Mouse (Mus musculus) kidney, embryonic 16.5 days (tissue): ENCODE data around the gene Aym1. TPM values are rescaled to one million over a fixed set of nuclear protein-coding genes. Genes with fewer than 3 reads are reported as not detected.

Experiments
- ATAC-seq: fragments of 200-750 bp; cut with Nextera tagmentation; 2 replicates; pipeline ENCODE4 v1.8.0; 2017; ENCODE audit warnings: moderate TSS enrichment; ENCODE audit not compliant: low FRiP score, low TSS enrichment
- H3K27ac ChIP-seq: fragments of 300-500 bp; sonication (generic); 2 replicates; pipeline ENCODE4 v1.5.1; 2014; ENCODE audit warnings: low read length
- H3K27me3 ChIP-seq: fragments of 300-500 bp; sonication (generic); 2 replicates; pipeline ENCODE4 v1.6.1; 2014; ENCODE audit warnings: low read length, control low read depth, mixed read lengths; ENCODE audit not compliant: insufficient read depth
- H3K36me3 ChIP-seq: fragments of 300-500 bp; sonication (generic); 2 replicates; pipeline ENCODE4 v1.6.1; 2014; ENCODE audit warnings: low read length, control low read depth, mixed read lengths; ENCODE audit not compliant: insufficient read depth
- H3K4me1 ChIP-seq: fragments of 300-500 bp; sonication (generic); 2 replicates; pipeline ENCODE4 v1.6.1; 2014; ENCODE audit warnings: low read length, control low read depth, mixed read lengths; ENCODE audit not compliant: insufficient read depth
- H3K4me2 ChIP-seq: fragments of 300-500 bp; sonication (generic); replicated peaks from 2 replicates; pipeline ENCODE4 v1.6.1; 2014; ENCODE audit warnings: low read depth, low read length
- H3K4me3 ChIP-seq: fragments of 300-500 bp; sonication (generic); 2 replicates; pipeline ENCODE4 v1.5.1; 2014; ENCODE audit warnings: mild to moderate bottlenecking, low read length
- H3K9ac ChIP-seq: fragments of 300-500 bp; sonication (generic); replicated peaks from 2 replicates; pipeline ENCODE4 v1.6.1; 2014; ENCODE audit warnings: low read length
- H3K9me3 ChIP-seq: fragments of 300-500 bp; sonication (generic); 2 replicates; pipeline ENCODE4 v1.6.1; 2016; ENCODE audit warnings: low read length, control low read depth
- WGBS: fragments of 180-500 bp; shearing (Covaris S2); extraction: QIAGEN DNeasy Blood & Tissue Kit; methylation state at CpG from one replicate; pipeline ENCODE4 v1.1.7; 2014; 5-methylcytosine and 5-hydroxymethylcytosine counted together
- polyA plus RNA-seq: library from polyadenylated mRNA; unstranded; fragments of >200 nt; fragmentation: Nextera tagmentation; extraction: Ambion mirVana; gene quantifications from 2 replicates; pipeline ENCODE4 v1.2.1, GENCODE M21; 2015

Aym1 gene
- polyA plus RNA-seq, 1 experiment from 2014 or later: not detected

DNA sequence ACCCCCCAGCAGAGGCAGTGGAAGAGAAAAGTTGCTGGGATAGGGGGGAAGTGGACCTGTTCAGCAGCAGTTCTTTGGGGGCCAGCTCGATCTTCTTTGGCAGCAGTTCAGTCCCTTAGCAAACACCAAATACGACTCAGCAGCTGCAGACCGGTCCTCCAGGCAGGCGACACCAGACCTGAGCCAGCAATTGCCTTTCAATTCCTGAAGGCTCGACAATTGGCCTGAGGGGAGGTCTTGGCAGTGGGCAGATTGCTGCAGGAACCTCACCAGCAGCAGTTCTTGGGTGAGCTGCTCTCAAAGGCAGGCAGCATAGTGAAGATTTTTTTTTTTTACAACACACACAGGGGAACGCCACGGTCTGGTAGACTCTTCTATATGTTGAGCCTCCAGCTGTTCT is 7.3 kb upstream of the Aym1 start:
- 14% methylated on average over 7 of the region's 7 CpGs for WGBS

DNA sequence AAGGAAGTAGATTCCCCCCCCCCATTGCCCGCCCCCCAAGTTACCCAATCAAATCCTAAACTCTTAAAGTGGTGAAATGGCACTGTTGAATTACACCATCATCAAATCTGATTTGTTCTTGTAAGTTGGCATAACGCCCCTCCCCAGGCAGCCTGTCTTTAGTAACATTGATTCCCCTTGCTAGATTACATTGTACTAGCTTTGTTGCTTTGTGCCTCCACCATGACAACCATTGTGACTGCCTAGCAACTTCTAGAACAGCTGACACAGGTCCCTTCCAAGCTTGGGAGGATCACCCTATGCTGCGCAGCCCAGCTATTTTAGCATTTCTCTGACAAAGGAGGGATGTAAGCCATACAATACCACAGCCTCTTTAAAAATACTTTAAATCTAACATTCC is 5.3 kb upstream of the Aym1 start:
- peaks cover 23% of the 10 kb centered on the region for H3K27me3 ChIP-seq
- WGBS: 82% methylated on average over 3 of the region's 3 CpGs
- H3K4me3 ChIP-seq: no peak overlapping the region

More for the DNA sequence above, 7.3 kb upstream of the Aym1 start:
- no peak overlapping the region for H3K4me2 ChIP-seq
- H3K4me1 ChIP-seq: peaks cover 19% of the 10 kb centered on the region; the same call in 1 of the 2 replicates
- no peak overlapping the region for H3K9ac ChIP-seq
- H3K36me3 ChIP-seq: no peaks in the 10 kb centered on the region
- H3K4me3 ChIP-seq: no peak overlapping the region
- no peak for ATAC-seq
- H3K9me3 ChIP-seq: no peaks in the 10 kb centered on the region
- H3K27me3 ChIP-seq: peaks cover 43% of the 10 kb centered on the region
- no peak overlapping the region for H3K27ac ChIP-seq

DNA sequence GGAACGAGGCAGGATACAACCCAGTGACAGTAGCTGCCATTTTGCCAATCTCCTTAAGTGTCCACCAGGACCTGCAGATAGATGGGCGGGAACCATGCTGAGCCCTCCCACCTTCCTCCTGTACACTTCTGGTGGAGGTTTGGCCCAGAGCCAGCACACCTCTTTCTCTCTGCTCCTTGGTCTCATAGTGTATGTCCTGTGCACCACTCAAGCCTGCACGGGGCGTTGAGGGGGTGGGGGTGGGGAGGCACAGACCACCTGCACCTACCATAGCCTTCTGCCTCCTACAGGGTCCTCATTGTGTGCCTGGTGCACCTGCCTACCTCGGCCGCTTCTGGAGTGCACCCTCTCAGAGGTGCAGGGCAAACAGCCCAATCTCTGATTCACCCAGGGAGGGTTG is 4.5 kb upstream of the Aym1 start:
- ATAC-seq: no peak; the same call in 1 of the 2 replicates
- Histone ChIP-seq H3K4me2 (no peak overlapping the region), H3K36me3 (no peaks in the 10 kb centered on the region), H3K9ac (no peak overlapping the region), H3K4me3 (no peak overlapping the region), H3K4me1 (peaks cover 25% of the 10 kb centered on the region), H3K27ac (no peak overlapping the region), H3K9me3 (no peaks in the 10 kb centered on the region), H3K27me3 (peaks cover 15% of the 10 kb centered on the region)
- 59% methylated on average over 6 of the region's 6 CpGs for whole genome bisulfite sequencing

More for the DNA sequence above, 5.3 kb upstream of the Aym1 start:
- no peak for ATAC-seq
- Histone ChIP-seq H3K36me3 (no peaks in the 10 kb centered on the region), H3K9me3 (no peaks in the 10 kb centered on the region), H3K27ac (no peak overlapping the region), H3K4me2 (no peak overlapping the region), H3K4me1 (peaks cover 17% of the 10 kb centered on the region; the same call in 1 of the 2 replicates), H3K9ac (no peak overlapping the region)

DNA sequence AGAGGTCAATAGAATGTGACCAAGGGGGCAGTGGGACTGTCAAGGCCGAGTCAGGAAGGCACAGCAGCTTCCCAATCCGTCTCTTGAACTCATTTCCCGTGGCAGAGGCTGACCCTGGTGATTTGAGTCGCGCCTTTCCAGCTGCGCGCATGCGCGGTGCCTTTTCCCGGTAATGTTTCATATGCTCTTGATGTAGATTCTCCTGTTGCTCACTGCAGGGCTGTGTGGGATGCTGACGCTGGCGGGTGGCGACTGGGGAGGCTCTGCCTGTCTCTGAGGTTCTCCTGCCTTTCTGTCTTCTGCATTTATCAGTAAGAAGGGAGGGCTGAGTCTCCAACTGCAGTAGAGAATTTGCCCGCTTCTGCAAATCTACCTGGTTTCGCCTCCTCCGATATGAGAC is 2.8 kb upstream of the Aym1 start:
- no peak overlapping the region for H3K9ac ChIP-seq
- H3K4me1 ChIP-seq: peaks cover 33% of the 10 kb centered on the region
- no peak overlapping the region for H3K27ac ChIP-seq
- no peak overlapping the region for H3K4me3 ChIP-seq
- H3K4me2 ChIP-seq: no peak overlapping the region
- no peaks in the 10 kb centered on the region for H3K36me3 ChIP-seq
- H3K9me3 ChIP-seq: no peaks in the 10 kb centered on the region
- 51% methylated on average over 16 of the region's 16 CpGs for WGBS
- ATAC-seq: no peak
- H3K27me3 ChIP-seq: no peaks in the 10 kb centered on the region

DNA sequence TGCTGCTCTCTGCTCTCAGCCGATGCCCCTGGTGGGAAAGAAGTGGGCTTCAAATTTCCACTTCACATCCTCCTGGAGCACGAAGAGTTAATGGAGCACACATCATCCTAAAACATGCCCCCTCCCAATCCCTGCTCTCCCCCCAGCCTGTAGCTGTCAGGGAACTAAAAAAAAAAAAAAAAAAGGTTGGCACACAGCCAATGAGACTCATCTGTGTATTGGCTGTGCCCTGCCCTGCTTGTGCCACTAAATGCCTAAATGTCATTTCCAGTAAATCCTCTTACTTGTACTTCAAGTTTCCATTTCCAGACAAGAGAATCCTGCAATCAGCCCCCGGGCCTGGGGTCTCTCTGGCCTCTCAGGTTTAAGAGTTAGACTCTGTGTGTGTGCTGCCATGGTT is 562 bp downstream of the Aym1 start:
- Histone ChIP-seq H3K4me2 (no peak overlapping the region), H3K9me3 (no peaks in the 10 kb centered on the region), H3K4me1 (peaks cover 26% of the 10 kb centered on the region), H3K36me3 (no peaks in the 10 kb centered on the region), H3K4me3 (no peak overlapping the region), H3K27me3 (no peaks in the 10 kb centered on the region), H3K27ac (no peak overlapping the region), H3K9ac (no peak overlapping the region)
- WGBS: 18% methylated on average over 3 of the region's 3 CpGs
- ATAC-seq: no peak

DNA sequence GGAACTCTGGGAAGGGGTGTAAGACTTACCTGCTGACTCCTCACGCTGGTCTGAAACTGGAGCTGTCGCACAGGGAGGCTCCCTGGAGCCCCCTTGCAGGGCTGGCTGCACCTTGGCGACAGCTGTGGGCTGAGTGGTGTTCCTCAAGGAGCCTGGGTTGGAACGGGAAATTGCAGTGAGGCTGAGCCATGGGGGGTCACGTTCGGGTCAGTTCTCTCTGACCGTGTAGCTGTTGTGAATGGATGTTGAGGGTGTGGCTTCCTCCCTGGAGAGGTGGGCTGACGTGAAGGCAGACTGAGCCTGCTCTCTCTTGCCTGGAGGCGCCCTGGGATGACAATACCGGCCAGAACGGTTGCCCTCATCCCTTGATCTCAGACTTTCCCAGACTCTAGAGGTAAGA is 1.7 kb downstream of the Aym1 start:
- 3% methylated on average over 11 of the region's 11 CpGs for WGBS
- H3K9me3 ChIP-seq: no peaks in the 10 kb centered on the region
- peaks cover 25% of the 10 kb centered on the region for H3K4me1 ChIP-seq
- no peak overlapping the region for H3K9ac ChIP-seq
- H3K4me3 ChIP-seq: no peak overlapping the region
- no peaks in the 10 kb centered on the region for H3K36me3 ChIP-seq
- no peaks in the 10 kb centered on the region for H3K27me3 ChIP-seq
- peak overlapping the region; percentile 21; the same call in 1 of the 2 replicates for H3K4me2 ChIP-seq
- peak overlapping the region; percentile 36 for H3K27ac ChIP-seq
- peak; percentile 78 for ATAC-seq

DNA sequence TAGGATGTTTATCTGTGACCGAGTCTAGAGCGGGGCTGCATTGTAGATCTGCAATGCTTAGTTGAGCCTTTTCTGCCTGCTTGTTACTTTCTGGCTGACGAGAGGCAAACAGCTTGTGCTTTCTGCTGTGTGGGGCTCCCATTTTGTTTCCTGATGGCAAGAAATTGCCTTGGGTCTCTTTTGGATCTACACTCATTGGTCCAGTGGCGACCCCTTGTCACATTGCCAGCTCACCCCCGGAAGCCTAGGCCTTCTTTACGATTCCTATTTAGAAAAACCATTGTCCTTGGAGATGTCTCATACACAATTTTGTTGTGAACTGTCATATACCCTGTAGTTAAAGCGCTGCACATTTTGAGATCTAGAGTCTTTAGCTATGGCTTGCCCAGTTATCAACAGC is 4.2 kb downstream of the Aym1 start:
- Histone ChIP-seq H3K4me2 (no peak overlapping the region), H3K9me3 (no peaks in the 10 kb centered on the region), H3K4me1 (peaks cover 25% of the 10 kb centered on the region), H3K27me3 (0 out of 2 replicates have a peak, but pooled peaks cover 1% of the 10 kb centered on the region), H3K4me3 (no peak overlapping the region), H3K36me3 (no peaks in the 10 kb centered on the region), H3K9ac (no peak overlapping the region), H3K27ac (no peak overlapping the region)
- no peak for ATAC-seq
- 78% methylated on average over 7 of the region's 7 CpGs for WGBS

DNA sequence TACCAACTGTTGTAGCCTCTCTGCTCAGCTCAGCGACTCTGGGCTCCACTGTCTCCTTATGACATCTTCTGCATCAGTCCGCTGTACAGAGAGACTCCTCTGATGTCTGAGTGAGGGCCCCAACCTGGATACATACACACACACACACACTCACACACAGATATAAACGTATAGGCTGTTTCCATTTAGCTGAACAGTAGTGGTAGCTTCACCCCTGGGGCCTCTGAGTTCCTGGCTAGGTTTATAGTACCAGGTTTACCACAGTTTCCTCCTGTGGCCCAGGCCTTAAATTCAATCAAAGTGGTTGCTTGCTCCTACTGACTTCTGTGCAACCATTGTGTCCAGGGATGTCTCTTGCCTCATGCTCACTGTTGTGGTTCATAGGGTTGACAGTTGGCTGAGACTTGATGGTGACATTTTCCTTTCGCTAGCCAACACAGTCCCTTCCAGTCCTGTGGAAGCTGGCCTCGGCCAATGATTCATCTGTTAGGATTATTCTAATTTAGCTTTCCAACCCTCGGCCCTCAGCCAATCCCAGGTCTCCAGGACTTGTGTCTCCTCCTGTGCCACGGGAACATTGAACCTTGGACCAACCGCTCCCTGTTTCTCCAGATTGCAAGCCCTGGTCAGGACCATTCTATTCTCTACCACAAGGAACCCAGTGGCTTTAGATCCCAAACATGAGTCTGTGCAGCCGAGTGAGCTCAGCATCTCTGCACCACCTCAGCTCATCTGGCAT is 5.3 kb downstream of the Aym1 start:
- no peaks in the 10 kb centered on the region for H3K36me3 ChIP-seq
- no peak for ATAC-seq
- no peak overlapping the region for H3K4me3 ChIP-seq
- H3K4me1 ChIP-seq: peaks cover 19% of the 10 kb centered on the region
- WGBS: 80% methylated on average over 9 of the region's 9 CpGs
- H3K9ac ChIP-seq: no peak overlapping the region
- peaks cover 6% of the 10 kb centered on the region; the same call in 1 of the 2 replicates for H3K27me3 ChIP-seq
- H3K27ac ChIP-seq: no peak overlapping the region
- H3K9me3 ChIP-seq: no peaks in the 10 kb centered on the region
- H3K4me2 ChIP-seq: no peak overlapping the region

DNA sequence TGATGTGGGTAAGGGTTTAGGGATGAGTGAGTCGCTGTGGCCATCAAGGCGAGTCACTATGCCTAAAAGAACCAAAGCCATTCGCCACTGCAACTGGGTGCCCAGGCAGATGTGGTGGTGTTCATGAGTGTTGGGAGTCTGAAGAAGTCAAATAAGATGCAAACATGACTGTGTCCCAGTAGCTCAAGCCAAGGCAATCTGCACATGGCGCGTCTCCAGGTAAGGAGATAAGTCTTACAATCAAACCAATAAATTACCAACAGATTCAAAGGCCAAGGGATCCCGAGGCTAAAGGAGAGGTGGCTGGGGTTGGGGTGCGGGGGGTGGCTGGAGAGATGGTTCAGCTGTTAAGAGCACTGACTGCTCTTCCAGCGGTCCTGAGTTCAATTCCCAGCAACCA is 6.1 kb downstream of the Aym1 start:
- Histone ChIP-seq H3K4me3 (no peak overlapping the region), H3K4me2 (no peak overlapping the region), H3K27me3 (peaks cover 6% of the 10 kb centered on the region; the same call in 1 of the 2 replicates), H3K27ac (no peak overlapping the region), H3K9ac (no peak overlapping the region), H3K36me3 (no peaks in the 10 kb centered on the region), H3K4me1 (peaks cover 12% of the 10 kb centered on the region), H3K9me3 (no peaks in the 10 kb centered on the region)
- ATAC-seq: no peak
- WGBS: 85% methylated on average over 8 of the region's 8 CpGs

DNA sequence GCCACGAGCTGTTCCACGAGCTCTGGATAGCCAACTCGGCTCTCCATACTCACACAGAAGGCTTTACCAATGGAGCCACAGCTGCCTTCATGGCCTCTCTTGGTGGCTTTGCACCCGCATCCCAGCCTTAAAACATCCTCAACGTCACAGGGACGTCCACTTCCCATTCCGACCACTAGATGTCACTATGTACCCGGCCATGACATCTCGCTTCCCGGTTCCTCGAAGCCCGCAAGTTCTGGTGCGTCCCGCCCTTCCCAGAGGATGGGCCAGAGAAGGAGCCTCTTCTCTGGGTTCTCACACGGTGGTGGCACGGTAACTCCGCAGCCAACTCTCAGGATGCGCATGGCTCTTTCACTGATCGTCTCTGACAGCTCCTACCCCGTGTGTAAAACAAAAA is 8.8 kb downstream of the Aym1 start:
- no peak overlapping the region for H3K4me3 ChIP-seq
- H3K9me3 ChIP-seq: no peaks in the 10 kb centered on the region
- H3K4me1 ChIP-seq: no peaks in the 10 kb centered on the region
- H3K36me3 ChIP-seq: no peaks in the 10 kb centered on the region
- no peak overlapping the region for H3K27ac ChIP-seq
- H3K9ac ChIP-seq: no peak overlapping the region
- peaks cover 6% of the 10 kb centered on the region; the same call in 1 of the 2 replicates for H3K27me3 ChIP-seq
- H3K4me2 ChIP-seq: no peak overlapping the region
- WGBS: 3% methylated on average over 20 of the region's 20 CpGs
- peak; percentile 57; the same call in 1 of the 2 replicates for ATAC-seq
